Mouse (Mus musculus) neural tube, embryonic 13.5 days (tissue): Measurements from ENCODE around the gene Map3k19. TPM values are rescaled to one million over a fixed set of nuclear protein-coding genes. Genes with fewer than 3 reads are reported as not detected.

Experiments
- ATAC-seq: fragments of 200-750 bp; cut with Nextera tagmentation; 2 replicates; pipeline ENCODE4 v1.8.0; 2017; ENCODE audit warnings: low read depth, mild to moderate bottlenecking, moderate TSS enrichment, moderate library complexity
- H3K27ac ChIP-seq: fragments of 300-500 bp; sonication (generic); replicated peaks from 2 replicates; pipeline ENCODE4 v1.5.1; 2015; ENCODE audit warnings: moderate library complexity, mild to moderate bottlenecking, inconsistent platforms
- H3K27me3 ChIP-seq: fragments of 300-500 bp; sonication (generic); 2 replicates; pipeline ENCODE4 v1.6.1; 2015; ENCODE audit warnings: mild to moderate bottlenecking, inconsistent platforms
- H3K36me3 ChIP-seq: fragments of 300-500 bp; sonication (generic); 2 replicates; pipeline ENCODE4 v1.6.1; 2015; ENCODE audit warnings: mild to moderate bottlenecking, inconsistent platforms
- H3K4me1 ChIP-seq: fragments of 300-500 bp; sonication (generic); replicated peaks from 2 replicates; pipeline ENCODE4 v1.6.1; 2015; ENCODE audit warnings: inconsistent platforms
- H3K4me2 ChIP-seq: fragments of 300-500 bp; sonication (generic); 2 replicates; pipeline ENCODE4 v1.6.1; 2015; ENCODE audit warnings: inconsistent platforms, mild to moderate bottlenecking, moderate library complexity
- H3K4me3 ChIP-seq: fragments of 300-500 bp; sonication (generic); 2 replicates; pipeline ENCODE4 v1.5.1; 2015; ENCODE audit warnings: mild to moderate bottlenecking, inconsistent platforms
- H3K9ac ChIP-seq: fragments of 300-500 bp; sonication (generic); 2 replicates; pipeline ENCODE4 v1.6.1; 2015; ENCODE audit warnings: moderate library complexity, mild to moderate bottlenecking, inconsistent platforms
- H3K9me3 ChIP-seq: fragments of 300-500 bp; sonication (generic); 2 replicates; pipeline ENCODE4 v1.6.1; 2016; ENCODE audit warnings: inconsistent platforms
- WGBS: fragments of 180-500 bp; shearing (Covaris S2); methylation state at CpG from one replicate; pipeline ENCODE4 v1.1.7; 2015; 5-methylcytosine and 5-hydroxymethylcytosine counted together
- polyA plus RNA-seq: library from polyadenylated mRNA; unstranded; fragments of >200 nt; fragmentation: Nextera tagmentation; extraction: Ambion mirVana; gene quantifications from 2 replicates; pipeline ENCODE4 v1.2.1, GENCODE M21; 2015

The Map3k19 gene
- polyA plus RNA-seq, 1 experiment from 2014 or later, result 0.22 TPM

DNA sequence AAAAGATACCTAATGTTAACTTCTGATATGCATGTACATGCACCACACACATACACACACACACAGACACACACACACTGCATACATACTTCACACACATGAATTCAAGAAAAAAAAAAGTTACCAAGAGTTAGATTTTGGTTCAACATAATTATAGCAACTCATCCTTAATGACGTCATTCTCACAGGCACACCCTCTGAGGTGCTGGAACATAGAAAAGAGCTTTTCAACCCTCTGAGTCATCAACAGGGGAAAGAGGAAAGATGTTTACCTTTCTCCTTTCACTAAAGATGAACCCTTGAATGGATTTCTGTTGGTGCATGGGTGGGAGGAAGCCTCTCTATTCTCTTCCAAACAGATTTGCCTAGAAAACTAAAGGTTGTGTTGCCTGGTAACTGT is 16.2 kb downstream of the Map3k19 start:
- H3K4me1 ChIP-seq, result no peaks in the 10 kb centered on the region
- H3K27ac ChIP-seq, result no peak overlapping the region
- H3K4me2 ChIP-seq, result no peak overlapping the region
- H3K9me3 ChIP-seq, result no peaks in the 10 kb centered on the region
- no peaks in the 10 kb centered on the region for H3K27me3 ChIP-seq
- no peak overlapping the region for H3K4me3 ChIP-seq
- H3K9ac ChIP-seq, result no peak overlapping the region
- WGBS, result 84% methylated on average over 1 of the region's 1 CpGs
- H3K36me3 ChIP-seq, result no peaks in the 10 kb centered on the region
- no peak for ATAC-seq

GRCm38 (mm10) chr1:127836619-127837018 is 18.2 kb downstream of the Map3k19 start:
- H3K36me3 ChIP-seq, result no peaks in the 10 kb centered on the region
- no peaks in the 10 kb centered on the region for H3K9me3 ChIP-seq
- no peak overlapping the region for H3K9ac ChIP-seq
- no peaks in the 10 kb centered on the region for H3K4me1 ChIP-seq
- H3K27ac ChIP-seq, result no peak overlapping the region
- 37% methylated on average over 4 of the region's 4 CpGs for WGBS
- H3K27me3 ChIP-seq, result no peaks in the 10 kb centered on the region
- no peak for ATAC-seq
- no peak overlapping the region for H3K4me2 ChIP-seq
- H3K4me3 ChIP-seq, result no peak overlapping the region

DNA sequence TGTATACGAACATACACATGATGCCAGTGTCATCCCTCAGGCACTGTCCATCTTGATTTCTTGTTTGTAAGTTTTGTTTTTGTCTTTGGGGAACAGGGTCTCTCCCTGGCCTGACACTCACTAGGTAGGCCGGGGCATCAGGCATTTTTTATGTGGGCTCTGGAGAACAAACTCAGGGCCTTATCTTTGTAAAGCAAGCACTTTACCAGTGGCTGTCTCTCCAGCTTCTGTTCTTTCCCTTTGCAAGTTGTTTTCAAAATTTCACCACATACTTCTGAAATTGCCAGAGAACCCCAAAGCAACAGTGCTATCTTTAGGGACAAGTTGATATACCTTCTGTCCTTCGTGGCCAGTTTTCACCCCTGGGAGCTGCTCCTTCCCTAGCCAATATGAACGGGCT is 20.6 kb downstream of the Map3k19 start:
- H3K27ac ChIP-seq, result no peak overlapping the region
- no peaks in the 10 kb centered on the region for H3K36me3 ChIP-seq
- no peaks in the 10 kb centered on the region for H3K27me3 ChIP-seq
- no peak overlapping the region for H3K9ac ChIP-seq
- H3K4me1 ChIP-seq, result no peaks in the 10 kb centered on the region
- H3K9me3 ChIP-seq, result no peaks in the 10 kb centered on the region
- no peak overlapping the region for H3K4me3 ChIP-seq
- ATAC-seq, result no peak
- H3K4me2 ChIP-seq, result no peak overlapping the region
- 73% methylated on average over 4 of the region's 4 CpGs for WGBS

- WGBS, result 44% methylated on average over 2 of the region's 2 CpGs
- Histone ChIP-seq H3K4me3 (no peak overlapping the region), H3K9me3 (no peaks in the 10 kb centered on the region), H3K4me1 (no peaks in the 10 kb centered on the region), H3K36me3 (no peaks in the 10 kb centered on the region), H3K27me3 (no peaks in the 10 kb centered on the region), H3K9ac (no peak overlapping the region), H3K4me2 (no peak overlapping the region), H3K27ac (no peak overlapping the region)
- no peak for ATAC-seq
Measured at GRCm38 (mm10) chr1:127833714-127834113, 21.1 kb downstream of the Map3k19 start.

- no peak for ATAC-seq
- WGBS, result 88% methylated on average over 13 of the region's 13 CpGs
Measured at GRCm38 (mm10) chr1:127830215-127830921, 24.5 kb downstream of the Map3k19 start.

DNA sequence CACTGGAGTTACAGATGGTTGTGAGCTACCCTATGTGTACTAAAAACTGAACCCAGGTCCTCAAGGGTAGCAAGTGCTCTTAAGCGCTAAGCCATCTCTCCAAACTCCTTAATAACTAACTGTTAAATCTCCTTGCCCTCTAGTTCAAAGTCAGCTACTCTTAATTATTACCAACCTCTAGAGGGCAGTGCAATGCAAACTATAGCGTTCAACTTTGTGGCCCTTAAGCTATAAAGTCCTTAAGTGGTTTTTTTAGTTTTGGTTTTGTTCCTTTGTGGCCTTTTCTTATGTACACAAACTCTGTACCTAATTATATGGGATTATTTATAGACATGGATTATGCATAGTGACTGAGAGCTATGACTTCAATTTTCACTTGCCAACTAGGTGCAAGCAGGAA is 27.5 kb downstream of the Map3k19 start:
- no peak for ATAC-seq
- H3K9ac ChIP-seq, result no peak overlapping the region
- WGBS, result 29% methylated on average over 2 of the region's 2 CpGs
- no peak overlapping the region for H3K4me3 ChIP-seq
- H3K4me2 ChIP-seq, result no peak overlapping the region
- H3K36me3 ChIP-seq, result no peaks in the 10 kb centered on the region
- H3K27ac ChIP-seq, result no peak overlapping the region
- no peaks in the 10 kb centered on the region for H3K27me3 ChIP-seq
- H3K9me3 ChIP-seq, result no peaks in the 10 kb centered on the region
- no peaks in the 10 kb centered on the region for H3K4me1 ChIP-seq

More at GRCm38 (mm10) chr1:127830215-127830921, 24.5 kb downstream of the Map3k19 start:
- Histone ChIP-seq H3K27ac (no peak overlapping the region), H3K9ac (no peak overlapping the region), H3K27me3 (no peaks in the 10 kb centered on the region), H3K36me3 (no peaks in the 10 kb centered on the region), H3K4me3 (no peak overlapping the region), H3K9me3 (no peaks in the 10 kb centered on the region), H3K4me2 (no peak overlapping the region), H3K4me1 (no peaks in the 10 kb centered on the region)

- ATAC-seq, result no peak
- no peak overlapping the region for H3K4me3 ChIP-seq
- H3K36me3 ChIP-seq, result no peaks in the 10 kb centered on the region
- no peak overlapping the region for H3K9ac ChIP-seq
- no peak overlapping the region for H3K4me2 ChIP-seq
- no peaks in the 10 kb centered on the region for H3K27me3 ChIP-seq
- no peaks in the 10 kb centered on the region for H3K9me3 ChIP-seq
- no peaks in the 10 kb centered on the region for H3K4me1 ChIP-seq
- WGBS, result 87% methylated on average over 6 of the region's 6 CpGs
- no peak overlapping the region for H3K27ac ChIP-seq
Measured at GRCm38 (mm10) chr1:127816381-127816780, 38.5 kb downstream of the Map3k19 start.

DNA sequence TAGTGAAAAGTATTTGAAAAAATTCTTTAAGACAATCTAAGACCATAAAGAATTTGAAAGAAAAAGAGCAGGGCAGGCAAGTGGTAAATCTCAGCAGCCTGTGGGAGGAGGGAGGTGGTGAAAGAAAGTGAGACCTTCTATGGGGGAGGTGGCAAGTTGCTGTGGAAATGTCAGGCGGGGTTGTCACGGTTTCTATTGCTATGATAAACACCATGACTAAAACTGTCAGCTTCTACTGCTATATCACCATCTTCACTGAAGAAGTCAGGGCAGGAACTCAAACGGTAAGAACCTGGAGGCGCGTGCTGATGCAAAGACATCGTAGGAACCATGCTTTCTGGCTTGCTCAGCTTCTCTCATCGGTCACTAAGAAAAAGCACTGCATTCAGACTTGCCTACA is 41.9 kb downstream of the Map3k19 start:
- ATAC-seq, result no peak
- Histone ChIP-seq H3K36me3 (no peaks in the 10 kb centered on the region), H3K4me2 (no peak overlapping the region), H3K27me3 (no peaks in the 10 kb centered on the region), H3K9ac (no peak overlapping the region), H3K4me3 (no peak overlapping the region), H3K4me1 (no peaks in the 10 kb centered on the region), H3K27ac (no peak overlapping the region), H3K9me3 (no peaks in the 10 kb centered on the region)
- WGBS, result 73% methylated on average over 7 of the region's 7 CpGs

- Histone ChIP-seq H3K36me3 (peaks cover 18% of the 10 kb centered on the region), H3K4me3 (no peak overlapping the region), H3K27me3 (no peaks in the 10 kb centered on the region), H3K9ac (no peak overlapping the region), H3K4me2 (no peak overlapping the region), H3K4me1 (no peaks in the 10 kb centered on the region), H3K9me3 (no peaks in the 10 kb centered on the region), H3K27ac (no peak overlapping the region)
- 97% methylated on average over 7 of the region's 7 CpGs for WGBS
- no peak for ATAC-seq
Measured at GRCm38 (mm10) chr1:127808671-127809070, 46.2 kb downstream of the Map3k19 start.

GRCm38 (mm10) chr1:127802916-127803315 is 51.9 kb downstream of the Map3k19 start:
- Histone ChIP-seq H3K4me2 (no peak overlapping the region), H3K36me3 (peaks cover 53% of the 10 kb centered on the region), H3K9ac (no peak overlapping the region), H3K9me3 (no peaks in the 10 kb centered on the region), H3K4me3 (no peak overlapping the region), H3K27ac (no peak overlapping the region), H3K4me1 (no peaks in the 10 kb centered on the region), H3K27me3 (no peaks in the 10 kb centered on the region)
- WGBS, result 90% methylated on average over 8 of the region's 8 CpGs
- no peak for ATAC-seq

DNA sequence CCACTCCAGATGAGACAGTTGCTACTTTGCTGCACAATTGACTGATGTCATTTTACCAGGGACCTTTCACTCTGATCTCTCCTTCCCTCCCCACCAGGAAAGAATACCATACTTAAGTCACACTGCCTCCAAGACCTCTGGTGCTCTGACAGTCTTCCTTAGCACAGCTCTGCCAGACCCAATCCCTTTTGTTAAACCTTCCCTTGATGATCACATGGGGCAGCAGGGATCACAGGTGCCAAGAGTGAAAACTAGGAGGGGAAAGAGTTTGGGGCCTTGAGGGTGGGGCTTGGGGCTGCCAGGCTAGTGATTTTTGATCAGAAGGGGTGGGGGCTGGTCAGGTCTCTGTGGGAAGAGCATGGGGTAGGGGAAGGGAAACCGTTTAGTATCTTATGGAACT is 58.1 kb downstream of the Map3k19 start:
- Histone ChIP-seq H3K9me3 (no peaks in the 10 kb centered on the region), H3K4me1 (no peaks in the 10 kb centered on the region), H3K27me3 (no peaks in the 10 kb centered on the region), H3K4me3 (no peak overlapping the region), H3K4me2 (no peak overlapping the region), H3K36me3 (peaks cover 29% of the 10 kb centered on the region), H3K27ac (no peak overlapping the region), H3K9ac (no peak overlapping the region)
- 87% methylated on average over 1 of the region's 1 CpGs for WGBS
- ATAC-seq, result no peak

DNA sequence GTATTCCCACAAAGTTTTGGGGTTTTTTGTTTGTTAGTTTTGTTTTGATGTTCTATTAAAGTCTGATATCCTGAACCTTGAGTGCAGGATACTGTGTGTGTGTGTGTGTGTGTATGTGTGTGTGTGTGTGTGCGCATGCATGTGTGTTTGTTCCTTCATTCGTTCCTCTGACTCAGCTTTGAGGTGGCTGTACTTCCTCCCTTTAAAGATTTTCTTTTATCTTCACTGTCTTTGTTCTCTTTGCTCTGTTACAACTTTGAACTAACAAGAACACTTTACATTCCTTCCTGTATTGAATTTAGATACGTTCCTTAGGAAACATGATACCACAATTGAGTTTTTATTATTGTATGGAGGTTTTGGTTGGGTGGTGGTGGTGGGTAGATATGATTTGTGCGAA is 58.5 kb downstream of the Map3k19 start:
- Histone ChIP-seq H3K9ac (no peak overlapping the region), H3K4me1 (no peaks in the 10 kb centered on the region)
- 77% methylated on average over 4 of the region's 4 CpGs for WGBS

More for the DNA sequence above, 58.5 kb downstream of the Map3k19 start:
- H3K4me2 ChIP-seq, result no peak overlapping the region
- ATAC-seq, result no peak
- H3K9me3 ChIP-seq, result no peaks in the 10 kb centered on the region
- no peak overlapping the region for H3K4me3 ChIP-seq
- H3K27ac ChIP-seq, result no peak overlapping the region
- peaks cover 27% of the 10 kb centered on the region for H3K36me3 ChIP-seq
- H3K27me3 ChIP-seq, result no peaks in the 10 kb centered on the region
